Mouse (Mus musculus) kidney, adult 2 months (tissue): ENCODE data around the gene Epha2.

ENCODE experiments used
- CTCF ChIP-seq: fragments of 200-500 bp; conservative IDR thresholded peaks from 2 replicates; pipeline ENCODE4 v1.5.1; 2011; ENCODE audit warnings: low read depth, mild to moderate bottlenecking, control low read depth, low read length, moderate library complexity, mixed read lengths; ENCODE audit not compliant: insufficient read depth, insufficient read length
- POLR2A ChIP-seq: fragments of 200-500 bp; IDR thresholded peaks from one replicate; pipeline ENCODE4 v1.6.1; 2011; ENCODE audit warnings: low read depth, low read length, control low read depth

GRCm38 (mm10) chr4:141282087-141282486, 19.0 kb upstream of the Epha2 start:
- TF ChIP-seq CTCF (no peak), POLR2A (no peak)
